Mouse (Mus musculus): ENCODE results near the gene Cwc22.

The Cwc22 gene

DNA sequence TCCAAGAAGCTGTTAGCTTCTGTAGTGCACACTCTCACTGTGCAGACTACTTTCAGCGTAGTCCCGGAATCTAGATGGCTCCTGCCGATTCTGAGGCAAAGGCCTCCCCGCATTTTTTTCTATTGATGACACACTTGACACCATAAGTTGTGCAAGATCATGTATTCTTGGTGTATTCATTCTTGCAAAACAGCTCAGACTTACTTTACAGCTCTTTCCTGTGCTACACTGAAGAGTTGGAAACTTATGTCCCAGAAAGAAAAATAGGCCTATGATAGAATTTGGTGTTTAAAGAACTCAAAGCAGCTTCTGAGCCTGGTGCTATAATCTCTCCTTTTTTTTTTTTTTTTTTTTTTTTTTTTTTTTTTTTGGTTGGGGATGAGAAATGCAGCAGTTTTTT lies 23.8 kb upstream of the Cwc22 start:
- no peak for DNase-seq (ENCODE audit: low spot score)

DNA sequence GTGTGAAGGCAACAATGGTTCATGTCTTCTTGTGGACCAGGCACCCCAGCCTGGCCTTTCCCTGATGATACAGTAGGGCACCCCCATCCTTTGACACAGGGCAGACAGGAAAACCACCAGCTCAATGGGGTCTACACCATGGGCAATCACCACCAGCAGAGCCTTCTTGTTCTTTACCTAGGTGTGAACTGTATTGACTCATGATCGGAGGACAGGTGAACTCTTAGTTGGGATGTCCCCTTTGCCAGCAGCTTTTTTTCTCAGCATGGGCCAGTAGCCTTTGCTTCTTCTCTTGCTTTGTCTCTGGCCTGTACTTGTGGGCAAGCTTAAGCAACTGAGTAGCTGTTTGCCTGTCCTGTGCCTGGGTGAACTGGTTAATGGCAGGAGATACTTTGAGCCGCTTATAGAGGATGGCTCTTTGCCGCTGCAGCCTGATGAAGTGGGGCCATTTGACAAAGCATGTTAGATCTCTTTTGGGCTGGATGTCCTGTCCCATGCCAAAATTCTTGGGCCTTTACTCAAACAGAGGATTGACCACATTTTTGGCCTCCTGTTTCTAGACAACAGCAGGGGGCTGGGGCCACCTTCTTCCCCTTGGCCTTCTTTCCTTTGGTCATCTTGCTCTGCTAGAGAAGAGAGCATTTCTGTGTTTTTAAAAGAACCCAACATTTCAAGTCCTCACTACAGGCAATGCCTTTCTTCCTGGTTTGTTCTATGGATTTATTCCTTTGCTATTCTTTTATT lies 16.4 kb upstream of the Cwc22 start:
- DNase-seq (ENCODE audit: low spot score) = no peak

DNA sequence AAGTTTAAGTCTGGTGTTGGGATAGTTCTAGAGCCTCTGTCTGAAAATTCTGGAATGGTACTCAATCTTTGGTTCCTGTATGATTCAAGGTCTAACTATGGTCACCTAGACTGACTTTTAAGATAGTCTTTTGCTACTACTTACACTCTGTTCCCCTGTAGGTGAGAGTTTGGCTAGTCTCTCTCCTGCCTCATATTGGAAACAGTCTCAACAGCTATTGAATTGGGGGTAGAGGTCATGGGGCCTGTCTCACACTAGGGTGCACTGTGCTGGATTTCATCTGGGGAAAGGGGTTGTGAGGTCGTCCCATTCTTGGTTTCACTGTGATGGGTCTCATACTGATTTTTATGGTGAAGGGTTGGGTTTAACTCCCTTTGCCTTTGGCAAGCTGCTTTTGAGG lies 15.1 kb upstream of the Cwc22 start:
- DNase-seq (ENCODE audit: low spot score) = no peak

DNA sequence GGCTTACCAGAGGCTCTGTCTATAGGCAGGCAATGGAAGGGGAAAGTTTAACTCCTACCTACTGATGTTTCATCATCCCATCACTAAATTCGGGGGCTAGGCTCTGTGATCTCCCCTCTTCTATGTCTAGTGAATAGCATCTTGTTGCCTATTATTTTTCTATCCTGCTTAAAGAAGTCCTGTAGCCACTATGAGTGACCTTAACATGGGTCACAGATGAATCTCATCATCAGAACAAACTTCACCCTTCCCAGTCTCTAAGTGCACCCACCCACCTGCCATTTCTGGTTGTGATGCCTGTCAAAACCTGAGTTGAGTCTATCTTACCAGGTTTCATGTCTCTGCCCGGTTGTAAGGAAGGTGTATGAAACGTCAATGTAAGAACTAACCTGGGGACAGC lies 14.5 kb upstream of the Cwc22 start:
- DNase-seq (ENCODE audit: low spot score) = no peak

DNA sequence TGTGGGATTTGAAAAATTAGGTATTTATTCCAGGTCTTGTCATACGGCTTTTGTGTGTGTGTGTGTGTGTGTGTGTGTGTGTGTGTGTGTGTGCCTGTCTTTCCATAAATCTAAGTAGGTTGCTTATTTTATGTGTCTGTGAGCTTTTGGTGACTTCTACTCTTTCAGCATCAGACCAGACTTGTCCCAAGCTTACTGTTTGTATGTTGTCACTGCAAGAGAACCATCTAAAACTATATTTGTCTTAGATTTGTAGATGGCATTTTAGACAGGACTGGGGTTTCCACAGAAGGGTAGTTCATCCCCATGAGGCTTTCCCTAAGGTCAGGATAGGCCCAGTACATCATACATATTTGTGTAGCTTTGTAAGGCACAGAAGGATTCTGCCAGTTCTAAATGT lies 13.2 kb upstream of the Cwc22 start:
- no peak for DNase-seq (ENCODE audit: low spot score)

DNA sequence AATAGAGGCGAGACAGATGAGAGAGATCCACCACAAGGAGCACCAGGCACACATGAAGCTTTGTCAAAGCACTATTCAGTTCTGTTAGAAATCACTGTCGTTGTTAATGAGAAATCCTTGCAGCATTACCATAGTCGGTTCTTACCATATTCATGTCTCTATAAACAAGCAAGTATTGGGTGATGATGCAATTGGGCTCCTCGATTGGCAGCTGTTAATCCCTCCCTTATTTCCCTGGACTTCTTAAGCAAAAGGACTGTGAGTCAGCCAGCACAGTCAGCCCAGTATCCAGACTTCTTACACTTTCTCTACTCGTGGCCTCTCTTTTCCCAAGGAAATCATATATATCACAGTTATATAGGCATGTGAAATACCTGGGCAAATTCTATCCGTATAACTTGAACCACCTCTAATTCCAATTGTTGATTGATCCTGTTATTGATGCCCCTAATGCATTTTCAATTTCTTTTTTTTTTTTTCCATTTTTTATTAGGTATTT lies 5.3 kb upstream of the Cwc22 start:
- DNase-seq (ENCODE audit: low spot score) = no peak

GRCm38 (mm10) chr2:77950111-77950510 lies 3.9 kb upstream of the Cwc22 start:
- DNase-seq (ENCODE audit: low spot score) = no peak

DNA sequence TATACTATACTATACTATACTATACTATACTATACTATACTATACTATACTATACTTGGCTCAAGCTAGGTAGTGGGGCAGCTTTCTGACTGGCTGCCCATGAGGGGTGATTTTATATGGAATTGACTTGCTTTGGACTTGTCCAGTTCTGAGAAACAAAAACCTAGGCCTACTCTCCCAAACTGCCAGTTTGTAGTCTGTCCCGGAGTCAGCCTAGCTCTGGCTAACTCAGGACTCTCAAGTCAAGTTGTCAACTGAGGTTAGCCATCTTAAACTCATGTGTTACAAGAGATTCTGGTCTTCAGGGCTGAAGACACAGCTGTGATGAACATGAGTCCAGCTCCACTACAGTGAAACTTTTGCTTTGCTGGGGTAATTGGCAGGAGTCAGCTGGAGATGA lies 3.3 kb upstream of the Cwc22 start:
- no peak for DNase-seq (ENCODE audit: low spot score)

- no peak for DNase-seq (ENCODE audit: low spot score)
Measured at GRCm38 (mm10) chr2:77948921-77949320, 2.7 kb upstream of the Cwc22 start.

GRCm38 (mm10) chr2:77948126-77948525 lies 2.0 kb upstream of the Cwc22 start:
- DNase-seq (ENCODE audit: low spot score) = no peak

DNA sequence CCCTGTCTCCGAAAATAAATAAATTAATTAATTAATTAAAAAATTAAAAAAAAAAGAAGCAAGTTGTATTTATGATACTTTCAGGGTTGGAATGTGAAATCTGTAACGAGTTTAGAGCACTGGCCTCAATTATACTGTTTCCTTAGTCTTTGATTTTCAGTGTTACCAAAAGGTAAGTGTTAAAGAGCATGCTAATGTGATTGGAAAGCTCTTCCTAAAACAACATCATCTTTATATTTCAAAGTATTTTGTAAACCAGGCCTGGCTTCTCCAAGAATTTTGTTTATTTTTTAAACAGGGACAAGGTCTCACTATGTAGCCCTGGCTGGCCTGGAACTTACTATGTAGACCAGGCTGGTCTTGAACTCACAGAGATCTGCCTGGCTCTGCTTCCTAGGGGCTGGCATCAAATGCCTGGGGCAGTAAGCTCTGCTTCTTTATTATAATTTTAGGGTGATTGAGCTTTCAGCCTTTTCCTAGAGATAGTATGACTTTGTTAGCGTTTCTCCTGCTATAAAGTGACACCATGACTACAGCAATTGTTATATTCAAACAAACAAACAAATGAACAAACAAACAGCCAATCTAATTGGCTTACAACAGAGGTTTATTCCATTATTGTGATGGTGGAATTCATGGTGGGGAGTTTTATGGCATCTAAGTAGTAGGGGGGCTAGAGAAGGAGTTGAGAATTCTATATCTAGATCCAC lies 1.1 kb upstream of the Cwc22 start:
- DNase-seq (ENCODE audit: low spot score) = no peak

DNA sequence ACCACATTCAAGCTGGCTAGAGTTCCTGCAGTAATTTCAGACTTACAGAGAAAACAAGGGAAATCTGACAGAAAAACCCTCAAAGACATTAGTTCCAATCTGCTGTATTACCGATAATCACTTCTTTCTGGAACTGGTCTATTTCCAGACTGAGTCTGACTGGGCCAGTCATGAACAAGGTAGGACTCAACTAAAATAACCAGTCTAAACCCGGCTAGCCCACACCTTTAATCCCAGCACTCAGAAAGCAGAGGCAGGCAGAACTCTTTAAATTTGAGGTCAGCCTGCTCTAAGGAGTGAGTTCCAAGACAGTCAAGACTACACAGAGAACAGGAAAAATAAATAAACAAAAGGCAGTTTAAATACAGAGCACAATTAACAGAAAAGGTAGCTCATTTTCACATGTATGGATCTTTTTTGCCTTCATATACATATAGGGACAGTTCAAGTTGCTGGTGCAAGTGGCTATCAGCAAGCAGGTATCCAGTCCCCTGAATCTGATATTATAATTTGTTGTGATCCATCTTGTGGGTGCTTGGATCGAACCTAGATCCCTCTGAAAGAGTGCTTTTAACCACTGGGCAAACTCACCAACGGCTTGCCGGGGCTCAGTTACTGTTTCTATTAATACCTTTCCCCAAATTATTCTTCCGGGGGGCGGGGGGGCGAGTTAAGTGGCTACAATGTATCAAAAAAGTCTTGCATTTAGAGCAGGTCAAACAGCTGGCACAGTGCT lies 1.1 kb downstream of the Cwc22 start:
- DNase-seq (ENCODE audit: low spot score) = no peak

DNA sequence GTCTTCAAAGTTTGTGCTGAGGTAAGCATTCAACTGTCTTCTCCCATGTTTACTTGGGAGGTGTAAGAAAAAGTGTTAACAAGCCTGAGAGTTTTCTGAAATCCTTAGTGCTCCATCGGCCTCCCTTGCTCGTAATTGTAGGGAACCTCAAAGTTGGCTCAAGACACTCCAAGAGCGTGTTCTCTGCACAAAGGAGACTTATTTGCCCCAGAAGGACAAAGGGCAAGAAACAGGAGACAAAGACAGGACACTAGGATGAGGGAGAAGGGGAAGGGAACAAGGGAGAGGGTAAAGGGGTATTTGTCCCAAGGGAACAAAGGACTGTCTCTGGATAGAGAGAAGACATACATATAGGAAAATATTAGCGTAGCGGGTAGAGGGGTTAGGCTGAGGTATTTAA lies 1.9 kb downstream of the Cwc22 start:
- DNase-seq (ENCODE audit: low spot score) = no peak

DNA sequence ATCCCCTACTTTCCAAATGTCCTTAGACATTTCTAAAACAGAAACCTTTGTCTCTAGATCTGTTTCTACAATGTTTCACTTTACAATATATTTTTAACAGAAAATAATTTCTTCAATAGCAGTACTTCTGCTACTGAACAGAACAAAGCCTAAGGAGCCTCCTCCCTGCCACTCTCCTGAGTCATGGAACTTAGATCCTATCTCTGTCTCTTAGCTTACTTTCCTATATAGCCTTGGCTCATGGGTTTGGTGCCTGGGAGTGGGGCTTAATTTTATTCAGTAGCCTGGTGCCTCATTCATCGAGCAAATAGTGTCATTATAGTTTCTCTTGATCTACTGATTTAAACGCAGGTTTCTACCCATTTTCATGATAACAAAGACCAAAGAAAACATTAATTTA lies 4.2 kb downstream of the Cwc22 start:
- no peak for DNase-seq (ENCODE audit: low spot score)

DNA sequence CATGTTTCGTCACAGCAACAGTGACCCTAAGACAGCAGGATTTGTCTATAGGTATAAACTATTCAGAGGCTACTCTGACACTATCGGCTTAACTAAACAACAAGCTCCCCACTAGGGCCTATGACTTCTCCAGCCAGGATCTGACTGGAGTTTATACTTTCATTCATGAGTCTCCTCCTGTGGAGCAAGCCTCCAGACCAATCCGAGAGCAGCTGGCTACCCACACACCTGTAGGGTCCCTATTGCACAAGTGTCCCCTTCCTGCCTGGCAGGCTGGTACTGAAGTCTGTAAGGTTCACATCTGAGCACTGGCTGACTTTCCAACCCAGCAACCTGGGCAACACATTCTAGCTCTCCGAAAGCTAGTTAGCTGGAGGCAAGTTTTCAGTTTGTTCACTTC lies 7.9 kb downstream of the Cwc22 start:
- no peak for DNase-seq (ENCODE audit: low spot score)

GRCm38 (mm10) chr2:77937818-77938217 lies 8.4 kb downstream of the Cwc22 start:
- no peak for DNase-seq (ENCODE audit: low spot score)

DNA sequence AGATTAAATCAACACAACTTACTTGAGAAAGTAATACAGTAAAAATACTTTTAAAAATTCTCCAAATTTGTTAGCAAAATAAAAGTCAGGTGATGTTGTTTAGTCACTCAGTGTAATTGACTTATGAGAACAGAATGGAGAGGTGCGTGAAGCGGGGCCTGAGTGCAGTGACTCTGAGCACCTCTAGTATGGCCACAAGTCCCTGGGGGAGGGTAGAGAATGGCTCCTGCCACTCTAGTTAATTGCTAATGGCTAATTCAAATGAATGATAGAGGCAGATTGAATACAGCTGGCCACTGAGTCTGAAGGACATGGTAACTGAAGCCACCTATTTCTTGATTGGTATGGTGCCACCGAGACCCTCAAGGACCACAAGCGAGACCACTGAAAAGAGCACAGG lies 12.0 kb downstream of the Cwc22 start:
- DNase-seq (ENCODE audit: low spot score) = no peak

DNA sequence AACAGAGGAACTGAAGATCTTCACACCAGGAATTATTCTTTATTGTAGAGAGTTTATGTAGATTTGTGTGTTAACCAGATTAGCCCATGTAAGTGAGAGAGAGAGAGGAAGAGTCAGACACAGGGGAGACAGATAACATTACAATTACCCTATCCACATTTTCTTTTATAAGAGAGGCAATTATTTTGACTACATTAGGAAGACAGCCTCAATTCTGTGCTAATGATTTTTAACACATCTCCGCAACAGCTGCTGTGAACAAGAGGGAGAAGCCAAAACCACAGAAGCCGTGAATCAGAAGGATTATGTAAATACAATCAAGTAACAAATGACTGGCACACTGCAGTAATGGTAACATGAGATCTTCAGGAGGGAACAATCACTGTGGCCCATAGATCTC lies 12.5 kb downstream of the Cwc22 start:
- DNase-seq (ENCODE audit: low spot score) = no peak

GRCm38 (mm10) chr2:77931958-77932357 lies 14.2 kb downstream of the Cwc22 start:
- no peak for DNase-seq (ENCODE audit: low spot score)

DNA sequence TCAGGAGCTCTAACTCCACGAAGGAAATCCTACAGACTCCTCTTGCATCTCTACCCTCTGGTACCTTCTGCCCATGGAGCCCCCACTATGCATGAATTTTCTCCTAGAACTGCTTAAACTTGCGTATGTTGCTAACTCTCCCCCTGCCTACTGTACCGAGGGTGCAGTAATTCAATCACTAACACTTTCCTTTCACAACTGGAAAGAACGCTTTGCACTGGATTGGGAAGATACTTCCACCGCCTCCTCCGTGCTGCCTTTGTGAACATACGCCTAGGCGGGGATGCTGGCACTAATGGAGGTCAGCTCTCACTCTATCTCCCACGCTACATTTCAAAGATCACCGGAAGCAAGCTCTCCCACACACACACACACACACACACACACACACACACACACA lies 17.8 kb downstream of the Cwc22 start:
- DNase-seq (ENCODE audit: low spot score) = no peak

GRCm38 (mm10) chr2:77926468-77926867 lies 19.7 kb downstream of the Cwc22 start:
- DNase-seq (ENCODE audit: low spot score) = no peak

GRCm38 (mm10) chr2:77925997-77926396 lies 20.2 kb downstream of the Cwc22 start:
- DNase-seq (ENCODE audit: low spot score) = no peak
